Mouse (Mus musculus): ENCODE results near the gene Hnrnpd. TPM values are rescaled to one million over a fixed set of nuclear protein-coding genes. Genes with fewer than 3 reads are reported as not detected.

Hnrnpd gene
- polyA plus RNA-seq, 1 experiment = 171 TPM

DNA sequence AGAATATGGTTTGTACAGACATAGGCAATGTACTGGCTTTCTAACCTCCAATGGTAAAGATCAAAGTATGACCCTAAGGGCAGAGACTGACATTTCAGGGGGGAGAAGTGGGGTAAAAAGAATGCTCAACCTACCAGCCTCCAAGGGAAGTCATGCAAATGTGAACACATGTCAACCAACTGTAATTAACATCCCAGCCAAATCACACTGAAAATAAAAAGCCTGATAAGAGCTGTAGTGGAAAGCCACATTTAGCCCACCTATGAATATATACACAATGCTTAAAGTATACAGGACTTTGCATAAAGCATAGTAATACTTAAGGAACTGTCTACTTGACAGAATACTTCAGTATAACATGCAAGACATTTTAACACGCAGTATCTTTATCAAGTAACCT, 3.0 kb downstream of the Hnrnpd start:
- H3K27me3 ChIP-seq (ENCODE audit: control insufficient read depth, insufficient read depth, insufficient read length) = no peaks in the 10 kb centered on the region
- peaks cover 73% of the 10 kb centered on the region for H3K79me2 ChIP-seq (ENCODE audit: control insufficient read depth, insufficient read depth)
- peak overlapping the region; percentile 60 for H3K4me3 ChIP-seq (ENCODE audit: insufficient read depth, poor library complexity, severe bottlenecking)
- peaks cover 68% of the 10 kb centered on the region for H3K36me3 ChIP-seq (ENCODE audit: control insufficient read depth, insufficient read depth)
- no peak overlapping the region for H3ac ChIP-seq (ENCODE audit: control insufficient read depth, insufficient read length, low read depth)
- no peak for TF ChIP-seq USF1 (IDR thresholded peaks at IDR 0.05; ENCODE audit: low read depth)
- no peak for TF ChIP-seq MYOG (IDR thresholded peaks at IDR 0.05; ENCODE audit: control insufficient read depth, extremely low read depth, insufficient read length)
- no peak for TF ChIP-seq MAX (IDR thresholded peaks at IDR 0.05)
- TF ChIP-seq FOSL1 (IDR thresholded peaks at IDR 0.05; ENCODE audit: insufficient read depth, low read length, poor library complexity, severe bottlenecking) = no peak
- TF ChIP-seq MYOD1 (IDR thresholded peaks at IDR 0.05; ENCODE audit: control insufficient read depth, insufficient read length, low read depth) = no peak
- no peak for TF ChIP-seq CTCF (IDR thresholded peaks at IDR 0.05; ENCODE audit: control insufficient read depth, insufficient read depth, insufficient read length)
- no peak for TF ChIP-seq CEBPB (IDR thresholded peaks at IDR 0.05; ENCODE audit: low read depth)
- H3K79me3 ChIP-seq (ENCODE audit: low read depth) = peaks cover 71% of the 10 kb centered on the region

GRCm38 (mm10) chr5:99975061-99975460, 3.7 kb downstream of the Hnrnpd start:
- peaks cover 78% of the 10 kb centered on the region for H3K79me3 ChIP-seq (ENCODE audit: low read depth)
- H3K36me3 ChIP-seq (ENCODE audit: control insufficient read depth, insufficient read depth) = peaks cover 76% of the 10 kb centered on the region
- H3K4me3 ChIP-seq (ENCODE audit: insufficient read depth, poor library complexity, severe bottlenecking) = no peak overlapping the region

DNA sequence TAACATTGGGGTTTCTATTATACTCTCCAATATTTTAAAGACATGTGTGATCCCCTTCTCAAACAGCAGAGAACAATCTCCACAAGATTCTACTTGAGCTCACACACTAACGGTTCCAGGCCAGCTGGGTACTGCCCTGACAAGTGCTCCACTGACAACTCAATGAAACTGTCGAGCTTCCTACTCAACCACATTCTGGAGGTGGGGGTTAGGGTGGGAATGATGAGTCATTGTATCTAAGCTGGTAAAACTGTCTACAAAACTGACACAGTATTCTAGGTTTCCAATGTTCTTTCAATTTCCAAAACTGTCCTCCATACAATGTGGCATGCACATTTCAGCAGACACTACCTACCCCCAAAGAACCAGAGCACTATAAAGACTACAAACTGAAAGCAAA, 4.8 kb downstream of the Hnrnpd start:
- Histone ChIP-seq H3ac (ENCODE audit: control insufficient read depth, insufficient read length, low read depth) (no peak overlapping the region), H3K36me3 (ENCODE audit: control insufficient read depth, insufficient read depth) (peaks cover 85% of the 10 kb centered on the region), H3K79me3 (ENCODE audit: low read depth) (peaks cover 90% of the 10 kb centered on the region), H3K27me3 (ENCODE audit: control insufficient read depth, insufficient read depth, insufficient read length) (no peaks in the 10 kb centered on the region), H3K79me2 (ENCODE audit: control insufficient read depth, insufficient read depth) (peaks cover 92% of the 10 kb centered on the region), H3K4me3 (ENCODE audit: insufficient read depth, poor library complexity, severe bottlenecking) (no peak overlapping the region)
- TF ChIP-seq CEBPB (IDR thresholded peaks at IDR 0.05; ENCODE audit: low read depth) = no peak
- TF ChIP-seq MAX (IDR thresholded peaks at IDR 0.05) = no peak
- no peak for TF ChIP-seq USF1 (IDR thresholded peaks at IDR 0.05; ENCODE audit: low read depth)
- no peak for TF ChIP-seq MYOG (IDR thresholded peaks at IDR 0.05; ENCODE audit: control insufficient read depth, extremely low read depth, insufficient read length)
- TF ChIP-seq MYOD1 (IDR thresholded peaks at IDR 0.05; ENCODE audit: control insufficient read depth, insufficient read length, low read depth) = no peak
- no peak for TF ChIP-seq FOSL1 (IDR thresholded peaks at IDR 0.05; ENCODE audit: insufficient read depth, low read length, poor library complexity, severe bottlenecking)
- TF ChIP-seq CTCF (IDR thresholded peaks at IDR 0.05; ENCODE audit: control insufficient read depth, insufficient read depth, insufficient read length) = no peak

More at GRCm38 (mm10) chr5:99975061-99975460, 3.7 kb downstream of the Hnrnpd start:
- Histone ChIP-seq H3ac (ENCODE audit: control insufficient read depth, insufficient read length, low read depth) (no peak overlapping the region), H3K27me3 (ENCODE audit: control insufficient read depth, insufficient read depth, insufficient read length) (no peaks in the 10 kb centered on the region), H3K79me2 (ENCODE audit: control insufficient read depth, insufficient read depth) (peaks cover 80% of the 10 kb centered on the region)
- no peak for TF ChIP-seq CEBPB (IDR thresholded peaks at IDR 0.05; ENCODE audit: low read depth)
- no peak for TF ChIP-seq MAX (IDR thresholded peaks at IDR 0.05)
- TF ChIP-seq MYOD1 (IDR thresholded peaks at IDR 0.05; ENCODE audit: control insufficient read depth, insufficient read length, low read depth) = no peak
- no peak for TF ChIP-seq CTCF (IDR thresholded peaks at IDR 0.05; ENCODE audit: control insufficient read depth, insufficient read depth, insufficient read length)
- no peak for TF ChIP-seq USF1 (IDR thresholded peaks at IDR 0.05; ENCODE audit: low read depth)

GRCm38 (mm10) chr5:99959960-99960359, 18.8 kb downstream of the Hnrnpd start:
- Histone ChIP-seq H3K36me3 (ENCODE audit: control insufficient read depth, insufficient read depth) (peaks cover 87% of the 10 kb centered on the region), H3K27me3 (ENCODE audit: control insufficient read depth, insufficient read depth, insufficient read length) (no peaks in the 10 kb centered on the region), H3K79me3 (ENCODE audit: low read depth) (peaks cover 19% of the 10 kb centered on the region), H3ac (ENCODE audit: control insufficient read depth, insufficient read length, low read depth) (no peak overlapping the region), H3K79me2 (ENCODE audit: control insufficient read depth, insufficient read depth) (peaks cover 27% of the 10 kb centered on the region), H3K4me3 (ENCODE audit: insufficient read depth, poor library complexity, severe bottlenecking) (no peak overlapping the region)
- no peak for TF ChIP-seq FOSL1 (IDR thresholded peaks at IDR 0.05; ENCODE audit: insufficient read depth, low read length, poor library complexity, severe bottlenecking)
- TF ChIP-seq MAX (IDR thresholded peaks at IDR 0.05) = no peak
- TF ChIP-seq CEBPB (IDR thresholded peaks at IDR 0.05; ENCODE audit: low read depth) = no peak
- no peak for TF ChIP-seq MYOD1 (IDR thresholded peaks at IDR 0.05; ENCODE audit: control insufficient read depth, insufficient read length, low read depth)
- TF ChIP-seq MYOG (IDR thresholded peaks at IDR 0.05; ENCODE audit: control insufficient read depth, extremely low read depth, insufficient read length) = no peak
- TF ChIP-seq CTCF (IDR thresholded peaks at IDR 0.05; ENCODE audit: control insufficient read depth, insufficient read depth, insufficient read length) = no peak
- TF ChIP-seq USF1 (IDR thresholded peaks at IDR 0.05; ENCODE audit: low read depth) = no peak

DNA sequence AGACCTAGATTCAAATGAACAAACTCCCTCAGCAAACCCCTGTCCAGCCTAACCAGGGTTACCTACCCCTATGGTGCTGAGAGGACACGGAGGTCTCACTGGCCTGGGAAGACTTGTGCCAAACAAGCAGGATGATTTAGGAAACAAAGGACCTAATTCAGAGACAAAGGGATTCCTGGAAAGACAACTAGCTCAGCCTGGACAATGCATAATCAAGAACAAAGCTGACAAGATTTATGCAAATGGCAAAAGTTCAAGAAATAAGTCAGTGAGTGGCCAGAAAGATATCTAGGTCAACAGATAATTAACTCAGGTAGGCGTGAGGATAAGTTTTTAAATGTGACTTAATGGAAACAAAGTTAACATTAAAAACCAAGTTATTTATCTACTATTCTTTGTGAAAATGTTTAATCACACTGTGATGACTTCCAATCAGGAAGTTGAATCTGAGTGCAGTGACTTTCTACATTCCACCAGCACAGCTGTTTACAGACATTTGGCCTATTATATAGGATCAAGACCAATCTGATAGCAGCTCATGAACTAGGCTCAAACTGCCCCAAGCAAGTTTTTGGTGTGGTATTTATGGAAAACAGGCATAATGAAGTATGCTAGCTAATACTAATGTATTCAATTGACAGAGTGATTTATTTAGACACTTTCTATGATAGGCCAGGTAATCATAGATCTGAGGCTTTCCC, 19.4 kb downstream of the Hnrnpd start:
- Histone ChIP-seq H3ac (ENCODE audit: control insufficient read depth, insufficient read length, low read depth) (no peak overlapping the region), H3K79me2 (ENCODE audit: control insufficient read depth, insufficient read depth) (peaks cover 21% of the 10 kb centered on the region), H3K27me3 (ENCODE audit: control insufficient read depth, insufficient read depth, insufficient read length) (no peaks in the 10 kb centered on the region), H3K36me3 (ENCODE audit: control insufficient read depth, insufficient read depth) (peaks cover 81% of the 10 kb centered on the region), H3K79me3 (ENCODE audit: low read depth) (peaks cover 14% of the 10 kb centered on the region), H3K4me3 (ENCODE audit: insufficient read depth, poor library complexity, severe bottlenecking) (no peak overlapping the region)
- TF ChIP-seq CTCF (IDR thresholded peaks at IDR 0.05; ENCODE audit: control insufficient read depth, insufficient read depth, insufficient read length) (no peak), USF1 (IDR thresholded peaks at IDR 0.05; ENCODE audit: low read depth) (no peak), MYOD1 (IDR thresholded peaks at IDR 0.05; ENCODE audit: control insufficient read depth, insufficient read length, low read depth) (no peak), MYOG (IDR thresholded peaks at IDR 0.05; ENCODE audit: control insufficient read depth, extremely low read depth, insufficient read length) (no peak), MAX (IDR thresholded peaks at IDR 0.05) (no peak), CEBPB (IDR thresholded peaks at IDR 0.05; ENCODE audit: low read depth) (no peak), FOSL1 (IDR thresholded peaks at IDR 0.05; ENCODE audit: insufficient read depth, low read length, poor library complexity, severe bottlenecking) (no peak)

Data from C2C12 (cell line).